Mouse (Mus musculus) Patski (cell line): ENCODE measurements around the gene Dph3. TPM values are rescaled to one million over a fixed set of nuclear protein-coding genes. Genes with fewer than 3 reads are reported as not detected.
"Not testable (repeated sequence)": the region's sequence is repeated elsewhere in the genome, so short reads cannot be mapped to it uniquely, and the experiment has no call there.

ENCODE experiments used
- ATAC-seq: fragments of 100-300 bp; one replicate; pipeline ENCODE4 v1.8.0; 2021
- CTCF ChIA-PET: fragments of 350-600 bp; sonication (Branson Sonifier 250); formaldehyde crosslinking; loops from one replicate; lab custom pipeline; 2022; ENCODE audit warnings: inconsistent platforms; lab: Charles Lee
- POLR2A ChIA-PET: fragments of 350-600 bp; sonication (Branson Sonifier 250); formaldehyde crosslinking; loops from one replicate; lab custom pipeline; 2022; ENCODE audit warnings: antibody characterized with exemption, inconsistent platforms; lab: Charles Lee
- DNase-seq: peaks from one replicate; pipeline ENCODE4 v3.0.0-alpha.2; 2011; ENCODE audit warnings: low read depth, low spot score
- H3K27me3 ChIP-seq: fragments of 371-371 bp; one replicate; pipeline ENCODE4 v1.5.1; 2021
- CTCF ChIP-seq: fragments of 100-300 bp; IDR thresholded peaks from one replicate; pipeline ENCODE4 v1.5.1; 2021
- in situ Hi-C: fragments of 300-500 bp; cut with MboI; formaldehyde crosslinking; loops from 3 replicates; pipeline ENCODE4 v1.11.1; 2018; ENCODE audit warnings: low pct_unique_long_range_greater_than_20kb, mixed read lengths
- polyA plus RNA-seq: library from polyadenylated mRNA; unstranded; gene quantifications from one replicate; pipeline ENCODE4 v1.2.3, GENCODE M21; 2021

Dph3 gene
- 50.1 TPM for polyA plus RNA-seq

DNA sequence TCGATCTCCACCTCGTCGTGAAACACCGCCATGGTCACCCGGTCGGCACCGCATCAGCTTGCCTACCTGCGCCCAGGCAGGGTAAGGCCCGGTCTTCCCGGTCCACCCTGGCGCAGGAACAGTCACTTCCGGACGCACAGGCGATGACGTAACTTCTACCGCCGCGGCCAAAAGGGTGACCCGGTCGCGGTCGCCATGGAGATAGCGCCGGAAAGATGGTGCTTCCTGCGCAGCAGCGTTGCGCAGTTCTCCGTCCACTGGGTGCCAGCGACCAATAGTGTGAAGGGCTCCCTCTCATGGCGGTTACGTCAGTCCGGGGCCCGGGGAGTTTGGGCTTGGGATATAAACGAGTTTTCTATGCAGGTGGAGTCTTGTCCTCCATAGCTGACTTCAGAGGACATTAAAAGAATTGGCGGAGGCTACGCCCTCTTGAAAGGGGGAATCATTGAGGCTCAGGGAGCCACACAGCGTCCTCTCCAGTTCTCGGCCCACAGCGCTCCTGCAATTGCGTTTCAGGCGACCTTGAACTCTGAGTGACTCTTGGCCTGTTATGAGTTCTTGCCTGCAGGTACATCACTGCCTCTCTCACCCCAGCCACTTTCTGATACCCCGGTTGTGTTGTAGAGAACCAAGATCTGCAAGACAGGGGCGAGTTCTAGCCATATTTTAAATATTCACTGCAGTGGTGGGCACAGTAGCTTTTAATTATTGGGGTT lies at the start of gene Dph3:
Gene Dph3 (minus strand): TSS at position 244 of the 716 bp plus-strand sequence.
- no peak for TF ChIP-seq CTCF
- ChIA-PET POLR2A (interaction anchor here (0.6 to 1.0 kb wide), 2 partner anchors 22 to 138 kb away, joined by 3 read pairs; no protein-coding TSS in a partner anchor), CTCF (interaction anchor here (1.3 kb wide), 1 partner anchor 107 kb away, joined by 3 read pairs; no protein-coding TSS in a partner anchor)
- in situ Hi-C loops = no loop called here
- peak; percentile 96 for DNase-seq
- peak; percentile 91 for ATAC-seq
- H3K27me3 ChIP-seq = no peaks in the 10 kb centered on the region

GRCm38 (mm10) chr14:32134293-32134692 lies 48.8 kb upstream of the Dph3 start:
- TF ChIP-seq CTCF = no peak
- in situ Hi-C loops = no loop called here
- ChIA-PET CTCF (interaction anchor here (1.3 to 1.4 kb wide), 2 partner anchors 14 to 30 kb away, joined by 4 read pairs; no protein-coding TSS in a partner anchor), POLR2A (no interaction called here)
- DNase-seq (no peak), ATAC-seq (no peak)
- peaks cover 35% of the 10 kb centered on the region for H3K27me3 ChIP-seq

DNA sequence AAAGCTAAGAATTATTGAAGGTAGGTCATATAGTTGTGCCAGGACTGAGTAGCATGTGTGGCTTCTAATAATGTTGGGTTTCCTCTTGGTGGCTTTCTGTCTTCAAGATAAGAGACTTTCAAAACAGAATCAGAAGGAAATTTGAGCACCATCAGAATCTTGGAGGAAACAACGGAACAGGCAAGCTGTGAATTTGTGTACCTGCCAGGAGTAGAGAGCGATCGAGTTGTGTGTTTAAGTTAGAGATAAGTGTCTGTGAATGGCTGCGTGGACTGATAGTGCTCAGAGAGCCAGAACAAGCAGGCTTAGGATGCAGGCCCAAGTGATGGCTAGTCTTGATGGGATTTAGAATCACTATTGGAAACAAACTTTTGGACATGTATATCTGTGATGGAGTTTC lies 46.3 kb upstream of the Dph3 start:
- in situ Hi-C loops = no loop called here
- H3K27me3 ChIP-seq = peaks cover 39% of the 10 kb centered on the region
- CTCF ChIA-PET = interaction anchor here (1.3 to 1.4 kb wide), 2 partner anchors 9 to 61 kb away, joined by 3 to 5 read pairs; no protein-coding TSS in a partner anchor
- DNase-seq (no peak), ATAC-seq (no peak)
- POLR2A ChIA-PET = no interaction called here
- no peak for TF ChIP-seq CTCF

GRCm38 (mm10) chr14:32128409-32128808 lies 42.9 kb upstream of the Dph3 start:
- H3K27me3 ChIP-seq = peaks cover 29% of the 10 kb centered on the region
- ATAC-seq = no peak
- POLR2A ChIA-PET = no interaction called here
- CTCF ChIA-PET = no interaction called here
- TF ChIP-seq CTCF = no peak
- DNase-seq = no peak
- in situ Hi-C loops = no loop called here

GRCm38 (mm10) chr14:32125256-32125655 lies 39.7 kb upstream of the Dph3 start:
- in situ Hi-C loops, DNase-seq, POLR2A ChIA-PET, CTCF ChIA-PET, ATAC-seq: not testable (repeated sequence)
- peaks cover 20% of the 10 kb centered on the region for H3K27me3 ChIP-seq

GRCm38 (mm10) chr14:32124261-32124660 lies 38.7 kb upstream of the Dph3 start:
- in situ Hi-C loops = loop anchor here (25.0 kb wide), 1 partner anchor 363 kb away; no protein-coding TSS in a partner anchor
- TF ChIP-seq CTCF = no peak
- DNase-seq (no peak), ATAC-seq (no peak)
- ChIA-PET POLR2A (no interaction called here), CTCF (no interaction called here)
- peaks cover 15% of the 10 kb centered on the region for H3K27me3 ChIP-seq

DNA sequence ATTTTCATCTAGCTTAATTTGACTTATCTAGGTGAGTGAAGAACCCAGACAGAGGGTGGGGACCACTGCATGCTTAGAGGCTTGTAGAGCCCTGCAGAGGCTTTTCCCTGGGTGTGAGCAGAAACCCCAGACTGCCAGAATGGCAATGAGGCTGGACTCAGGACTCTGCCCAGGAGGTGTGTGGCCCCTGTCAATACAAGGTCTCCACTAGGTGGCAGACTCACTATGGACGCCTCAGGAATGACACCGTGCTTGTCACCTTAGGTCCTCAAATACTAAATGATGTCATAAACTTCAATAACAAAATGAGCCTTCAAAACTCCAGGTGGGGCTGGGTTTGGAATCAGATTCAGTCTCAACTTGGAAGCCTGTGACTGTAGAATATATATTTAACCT lies 36.4 kb upstream of the Dph3 start:
- no peak for DNase-seq

GRCm38 (mm10) chr14:32120940-32121919 lies 35.7 kb upstream of the Dph3 start:
- ATAC-seq (no peak), DNase-seq (no peak)
- ChIA-PET CTCF (interaction anchor here (0.8 kb wide), 1 partner anchor 8 kb away, joined by 3 read pairs; no protein-coding TSS in a partner anchor), POLR2A (interaction anchor here (1.2 kb wide), 1 partner anchor 9 kb away, joined by 3 read pairs; no protein-coding TSS in a partner anchor)
- no peak for TF ChIP-seq CTCF
- in situ Hi-C loops = loop anchor here (25.0 kb wide), 1 partner anchor 366 kb away; no protein-coding TSS in a partner anchor
- peaks cover 6% of the 10 kb centered on the region for H3K27me3 ChIP-seq

More for the DNA sequence above, 36.4 kb upstream of the Dph3 start:
- peak; percentile 73 for TF ChIP-seq CTCF
- in situ Hi-C loops = loop anchor here (25.0 kb wide), 1 partner anchor 365 kb away; no protein-coding TSS in a partner anchor
- peaks cover 12% of the 10 kb centered on the region for H3K27me3 ChIP-seq
- ChIA-PET POLR2A (no interaction called here), CTCF (interaction anchor here (0.8 kb wide), 1 partner anchor 9 kb away, joined by 3 read pairs; no protein-coding TSS in a partner anchor)
- no peak for ATAC-seq

DNA sequence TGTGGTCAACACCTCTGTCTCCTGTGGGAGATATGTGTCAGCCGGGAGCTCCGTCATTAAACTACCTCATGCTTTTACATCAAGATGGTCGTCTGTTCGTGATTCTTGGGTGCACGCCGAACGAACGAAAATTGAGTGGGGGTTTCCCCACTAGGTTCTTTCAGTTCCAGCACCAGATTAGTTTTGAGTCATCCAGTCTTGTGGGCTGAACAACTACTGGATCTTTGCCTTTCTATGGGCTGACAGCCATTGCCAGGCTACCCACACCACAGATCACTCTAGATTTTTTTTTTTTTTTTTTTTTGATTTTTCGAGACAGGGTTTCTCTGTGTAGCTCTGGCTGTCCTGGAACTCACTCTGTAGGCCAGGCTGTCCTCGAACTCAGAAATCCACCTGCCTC lies 26.6 kb upstream of the Dph3 start:
- ATAC-seq, H3K27me3 ChIP-seq, DNase-seq: not testable (repeated sequence)
- CTCF ChIA-PET = interaction anchor here (1.2 kb wide), 1 partner anchor 58 kb away, joined by 3 read pairs; no protein-coding TSS in a partner anchor
- in situ Hi-C loops = loop anchor here (25.0 kb wide), 1 partner anchor 375 kb away; no protein-coding TSS in a partner anchor
- POLR2A ChIA-PET = interaction anchor here (0.8 kb wide), 1 partner anchor 9 kb away, joined by 3 read pairs; no protein-coding TSS in a partner anchor

- in situ Hi-C loops = loop anchor here (25.0 kb wide), 1 partner anchor 380 kb away; no protein-coding TSS in a partner anchor
- ChIA-PET POLR2A (no interaction called here), CTCF (interaction anchor here (0.8 kb wide), 1 partner anchor 10 kb away, joined by 3 read pairs; no protein-coding TSS in a partner anchor)
- no peak for TF ChIP-seq CTCF
- DNase-seq (no peak), ATAC-seq (no peak)
- no peaks in the 10 kb centered on the region for H3K27me3 ChIP-seq
Measured at GRCm38 (mm10) chr14:32106911-32107310, 21.4 kb upstream of the Dph3 start.
